Mouse (Mus musculus): ENCODE results near the gene Ggact. TPM values are rescaled to one million over a fixed set of nuclear protein-coding genes. Genes with fewer than 3 reads are reported as not detected.
A peak's percentile ranks its signal among the peaks of the same experiment; 100 is the strongest.

The Ggact gene
- total RNA-seq (2021), result 10 to 100 TPM; 39.1 to 40.5 TPM
- long read RNA-seq, partial matches to known transcripts, result 0 of 6 reads
- long read RNA-seq, other reads (novel, unspliced or antisense), result 4 of 6 reads

DNA sequence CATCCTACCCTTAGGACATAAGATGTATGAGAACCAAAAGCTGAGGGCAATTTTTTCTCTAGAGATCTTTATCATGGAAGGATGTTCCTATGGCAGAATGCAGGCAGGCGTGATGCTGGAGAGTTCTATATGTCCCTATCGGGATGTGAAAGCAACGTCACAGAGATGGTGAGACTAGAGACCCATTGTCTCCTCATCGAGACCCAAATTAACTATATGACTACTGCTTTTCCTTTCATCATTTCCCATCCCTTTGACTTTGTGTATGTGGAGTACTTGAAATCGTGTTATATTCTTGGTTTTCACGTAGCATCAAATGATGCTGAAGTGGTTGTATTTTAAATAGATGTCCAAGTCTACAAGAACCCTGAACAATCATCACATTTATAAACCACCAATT, at the start of gene Ggact:
Gene Ggact (minus strand): TSS at position 101 of the 400 bp plus-strand sequence.
- DNase-seq (ENCODE audit: low spot score in 2 of 2), result no peak

- DNase-seq (ENCODE audit: low spot score in 2 of 2), result peak; percentile 92 to 95
Observed at GRCm38 (mm10) chr14:122957941-122958340, 44.4 kb upstream of the Ggact start.

GRCm38 (mm10) chr14:122953331-122953730, 39.8 kb upstream of the Ggact start:
- peak; percentile 54 to 80 for DNase-seq (ENCODE audit: low spot score in 2 of 2)

GRCm38 (mm10) chr14:122952556-122952955, 39.0 kb upstream of the Ggact start:
- no peak for DNase-seq (ENCODE audit: low spot score in 2 of 2)

GRCm38 (mm10) chr14:122951676-122952445, 38.3 kb upstream of the Ggact start:
- DNase-seq (ENCODE audit: low spot score in 2 of 2), result no peak

DNA sequence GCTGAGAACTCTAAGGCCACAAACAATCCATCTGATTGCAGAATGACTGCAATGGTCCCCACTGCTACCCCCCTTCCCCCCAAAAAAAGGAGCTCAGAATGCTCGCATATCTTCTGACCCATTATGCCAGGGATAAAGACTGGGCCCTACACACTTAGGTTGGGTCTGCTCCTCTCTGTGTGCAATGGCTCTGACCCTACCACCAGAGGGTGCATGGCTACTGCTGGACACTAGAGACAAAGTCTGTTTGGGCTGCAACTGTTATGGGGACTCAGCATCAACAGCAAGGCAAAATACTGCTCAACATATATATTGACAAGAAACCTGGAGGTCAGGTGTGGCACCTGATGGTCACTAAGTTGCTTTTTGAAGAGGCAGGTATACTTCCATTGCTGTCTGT, 37.4 kb upstream of the Ggact start:
- no peak for DNase-seq (ENCODE audit: low spot score in 2 of 2)

GRCm38 (mm10) chr14:122943475-122943853, 29.9 kb upstream of the Ggact start:
- DNase-seq (ENCODE audit: low spot score in 2 of 2), result no peak

DNA sequence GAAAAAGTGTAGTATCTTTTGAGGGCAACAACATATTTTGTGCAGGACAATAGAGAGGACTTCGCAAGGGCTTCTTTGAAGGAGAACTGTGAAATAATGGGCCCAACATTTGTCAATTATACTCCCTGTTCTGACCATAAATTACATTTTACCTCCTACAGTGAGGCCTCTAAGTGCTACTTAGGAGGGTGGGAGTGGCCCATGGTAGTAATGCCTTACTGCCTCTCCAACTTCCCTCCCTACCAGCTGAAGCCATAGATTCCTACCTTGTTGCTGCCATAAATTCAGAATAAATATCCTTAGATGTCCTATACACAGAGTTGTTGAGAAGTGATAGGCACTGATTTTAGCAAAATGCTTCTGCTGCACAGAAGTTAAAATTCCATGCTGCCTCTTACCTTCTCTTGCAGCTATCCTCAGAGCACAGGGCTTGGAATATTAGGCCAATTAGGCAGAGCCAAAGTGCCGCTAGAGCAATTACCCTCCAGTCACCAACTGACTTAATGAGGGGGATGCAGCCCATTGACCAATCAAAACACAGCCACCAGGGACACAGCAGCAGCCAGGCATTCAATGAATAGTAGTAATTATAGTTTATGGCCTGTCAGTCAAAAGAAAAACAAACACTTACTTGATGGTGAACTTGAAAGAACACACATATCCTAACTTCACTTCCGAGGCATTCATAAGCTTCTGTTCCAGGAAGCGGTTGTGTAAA, 29.4 kb upstream of the Ggact start:
- DNase-seq (ENCODE audit: low spot score in 2 of 2), result no peak

GRCm38 (mm10) chr14:122936460-122936859, 22.9 kb upstream of the Ggact start:
- no peak for DNase-seq (ENCODE audit: low spot score in 2 of 2)

DNA sequence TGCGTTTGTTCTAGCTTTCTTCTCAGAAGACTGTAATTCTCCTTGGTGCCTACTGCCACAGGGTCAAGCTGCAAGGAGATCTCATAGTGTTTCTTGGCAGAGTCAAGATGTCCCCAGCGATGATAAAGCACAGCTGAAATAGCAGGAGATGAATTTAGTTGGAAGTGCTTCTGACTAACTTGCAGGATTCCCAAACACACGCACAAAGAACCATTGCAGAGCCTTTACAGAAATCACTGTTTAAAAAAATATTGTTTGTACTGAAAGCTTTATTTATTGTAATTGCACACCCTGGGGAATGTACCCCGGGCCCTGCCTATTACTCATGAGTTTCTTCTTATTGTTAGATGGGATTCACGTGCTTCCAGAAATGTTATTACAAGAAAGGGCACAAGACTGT, 6.5 kb upstream of the Ggact start:
- DNase-seq (ENCODE audit: low spot score in 2 of 2), result no peak

DNA sequence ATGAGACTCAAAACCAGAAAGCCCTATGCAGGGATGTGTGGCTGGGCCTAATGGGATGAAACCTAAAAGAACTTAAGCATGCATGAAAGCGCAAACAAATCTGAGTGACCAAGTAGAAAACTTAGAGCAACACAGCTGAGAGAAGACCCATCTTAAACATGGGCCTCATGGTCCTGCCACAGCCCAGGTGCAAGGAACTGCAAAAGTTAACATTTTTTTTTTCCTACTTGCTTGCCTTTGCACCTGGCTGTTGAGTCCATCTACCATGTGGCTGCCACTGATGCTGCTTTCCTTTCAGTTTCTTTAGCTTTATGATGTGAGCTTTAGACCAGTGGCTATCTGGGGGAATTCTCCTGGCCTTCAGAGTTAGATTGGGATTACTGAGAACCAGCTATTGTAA, 4.1 kb upstream of the Ggact start:
- DNase-seq (ENCODE audit: low spot score in 2 of 2), result no peak

- DNase-seq (ENCODE audit: low spot score in 2 of 2), result peak; percentile 22 to 58
Observed at GRCm38 (mm10) chr14:122912812-122913498, 602 bp downstream of the Ggact start.

- DNase-seq (ENCODE audit: low spot score in 2 of 2), result no peak
Observed at GRCm38 (mm10) chr14:122912137-122912536, 1.4 kb downstream of the Ggact start.

DNA sequence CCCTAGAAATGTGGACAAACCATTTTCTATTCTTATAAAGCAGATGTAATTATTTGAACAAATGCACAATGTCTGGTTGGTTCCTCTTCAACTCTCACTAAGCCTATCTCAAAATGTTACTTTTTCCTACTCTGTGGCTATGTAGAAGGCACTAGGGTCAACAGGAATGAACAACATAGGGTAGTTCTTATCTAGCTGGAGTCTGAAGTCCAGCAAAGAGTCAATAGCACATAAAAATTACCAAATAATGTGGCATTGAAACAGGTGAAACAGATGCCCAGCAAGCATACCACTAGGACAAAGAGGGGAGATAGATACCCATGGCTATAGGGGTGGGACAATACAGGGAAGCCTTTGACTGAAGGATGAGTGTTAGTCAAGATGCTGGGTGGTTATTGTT, 2.3 kb downstream of the Ggact start:
- no peak for DNase-seq (ENCODE audit: low spot score in 2 of 2)

DNA sequence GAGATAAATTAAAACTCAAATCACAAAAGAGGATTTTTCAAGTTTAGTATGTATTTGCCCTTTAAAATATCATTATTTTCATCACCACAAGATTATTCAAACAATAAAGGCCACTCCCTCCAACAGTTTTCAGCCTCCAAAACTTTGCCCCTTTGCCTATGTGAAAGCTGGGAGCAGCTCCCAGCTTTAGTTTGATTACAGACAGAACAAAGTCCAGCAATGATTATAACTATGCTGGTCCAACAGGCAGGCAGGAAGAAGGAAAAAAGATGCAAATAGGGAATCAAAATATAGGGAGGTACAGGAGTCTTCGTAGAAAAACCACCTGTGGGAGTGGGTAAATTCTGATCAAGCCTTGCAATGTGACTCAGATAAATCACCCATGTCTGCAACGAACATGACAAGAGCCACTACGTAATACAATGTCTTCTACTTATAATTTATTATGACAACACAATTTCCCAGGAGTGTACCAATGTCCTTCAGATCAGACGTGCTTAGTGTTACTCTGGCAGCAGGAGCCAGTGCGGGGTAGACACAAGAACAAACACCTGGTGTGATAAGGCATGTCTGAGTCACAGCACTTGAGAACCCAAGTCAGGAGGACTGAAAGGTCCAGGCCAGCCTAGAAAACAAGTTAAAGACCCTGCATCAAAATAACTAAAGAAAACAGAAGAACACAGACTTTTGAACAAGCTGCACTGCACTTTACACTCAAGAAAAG, 4.0 kb downstream of the Ggact start:
- no peak for DNase-seq (ENCODE audit: low spot score in 2 of 2)

DNA sequence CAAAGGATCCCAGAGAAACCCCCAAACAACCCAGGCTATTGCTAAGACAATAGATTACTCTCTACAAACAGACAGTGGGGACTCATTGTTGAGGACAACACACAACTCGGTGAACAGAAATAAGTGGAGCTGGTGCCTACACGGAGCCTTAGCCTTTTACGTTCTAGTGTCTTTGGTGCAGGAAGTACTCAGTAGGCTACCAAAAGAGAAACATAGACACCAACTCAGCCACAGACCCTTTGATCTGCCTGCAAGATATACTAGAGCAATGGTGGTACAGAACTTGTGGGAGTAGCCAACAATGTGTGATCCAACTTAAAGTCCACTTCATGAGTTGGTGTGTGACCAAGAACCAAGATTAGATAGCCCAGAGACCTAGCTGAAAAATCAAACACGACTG, 5.5 kb downstream of the Ggact start:
- DNase-seq (ENCODE audit: low spot score in 2 of 2), result no peak

- DNase-seq (ENCODE audit: low spot score in 2 of 2), result no peak
Observed at GRCm38 (mm10) chr14:122905007-122905406, 8.6 kb downstream of the Ggact start.

DNA sequence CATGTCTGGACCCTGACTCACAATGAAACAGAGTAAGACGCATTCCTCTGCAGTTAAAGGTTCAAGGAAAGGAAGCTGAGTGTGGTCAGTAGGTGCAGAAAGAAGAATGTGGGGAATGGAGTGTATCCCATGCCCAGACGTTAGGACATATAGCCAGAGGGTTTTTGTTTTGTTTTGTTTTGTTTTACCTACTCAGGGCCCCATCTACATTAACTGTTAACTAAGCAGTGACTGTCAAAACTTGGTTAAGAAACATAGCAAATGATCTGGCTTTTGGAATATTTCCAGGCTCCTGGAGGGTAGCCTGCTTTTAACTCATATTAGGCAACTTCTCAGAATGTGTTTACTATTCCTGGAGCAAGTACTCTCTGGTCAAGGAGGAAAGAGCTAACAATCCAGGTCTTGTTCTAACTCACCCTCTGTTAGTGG, 9.6 kb downstream of the Ggact start:
- DNase-seq (ENCODE audit: low spot score in 2 of 2), result no peak

DNA sequence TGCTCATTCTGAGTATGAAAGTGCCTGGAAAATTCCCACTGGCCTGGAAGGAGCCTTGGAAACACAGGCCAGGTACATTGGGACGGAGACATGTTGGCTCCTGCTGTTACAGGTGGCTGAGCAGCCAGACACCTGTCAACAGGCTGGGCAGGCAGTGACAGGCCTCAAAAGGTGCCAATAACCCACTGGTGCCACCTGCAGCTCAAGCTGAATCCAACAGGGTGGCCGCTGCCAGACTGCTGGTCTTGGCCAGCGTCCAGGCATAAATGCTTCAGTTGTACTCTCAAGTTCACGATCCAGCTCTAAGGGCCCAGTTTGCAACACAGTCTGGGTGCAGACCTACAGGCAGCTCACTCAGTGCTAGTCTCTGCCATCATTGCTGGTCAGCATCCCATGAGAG, 10.7 kb downstream of the Ggact start:
- DNase-seq (ENCODE audit: low spot score in 2 of 2), result peak; percentile 35 to 60

GRCm38 (mm10) chr14:122902136-122902535, 11.4 kb downstream of the Ggact start:
- DNase-seq (ENCODE audit: low spot score in 2 of 2), result no peak

- DNase-seq (ENCODE audit: low spot score in 2 of 2), result no peak
Observed at GRCm38 (mm10) chr14:122901715-122902114, 11.8 kb downstream of the Ggact start.

Data from layer of hippocampus, adult 18-20 months (tissue).